Mouse (Mus musculus) ovary, postnatal 36 days (tissue): ENCODE data around the gene Cela3b.
"Not testable (repeated sequence)": the region's sequence is repeated elsewhere in the genome, so short reads cannot be mapped to it uniquely, and the experiment has no call there.

Experiments
- DNase-seq: peaks from one replicate; pipeline ENCODE4 v3.0.0; 2022; ENCODE audit warnings: low spot score, mixed read lengths

The Cela3b gene

DNA sequence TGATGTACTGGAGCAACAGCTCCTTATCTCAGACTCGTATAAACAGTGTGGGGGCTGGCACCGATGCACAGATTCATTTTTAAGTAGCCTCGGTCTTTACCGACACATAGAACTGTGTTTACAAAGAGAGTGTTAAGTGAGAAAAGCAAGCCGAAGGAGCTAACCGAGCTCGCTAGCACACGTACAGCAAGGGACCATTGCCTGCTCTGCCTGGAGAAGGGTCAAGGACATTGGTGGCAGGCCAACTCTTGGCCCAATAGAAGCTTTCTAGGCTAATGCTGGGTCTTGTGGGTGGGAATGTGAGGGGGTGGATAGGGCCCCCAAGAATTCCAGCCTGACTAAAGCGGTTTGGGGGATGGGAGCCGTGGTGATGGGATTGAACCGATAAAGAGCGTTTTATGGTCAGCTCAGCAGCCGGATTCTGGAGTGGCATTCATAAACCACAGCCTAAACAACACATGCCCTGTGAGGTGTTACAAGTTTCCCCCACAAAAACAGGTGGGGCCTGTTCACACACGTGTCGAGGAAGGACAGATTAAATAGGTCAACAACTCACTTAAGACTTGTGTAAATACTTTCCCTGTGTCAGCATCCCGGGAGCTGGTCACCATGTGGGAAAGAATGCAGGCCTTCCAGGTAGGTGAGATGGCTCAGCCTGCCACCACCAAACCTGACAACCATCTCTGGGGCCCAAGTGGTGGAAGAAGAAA is 31.8 kb upstream of the Cela3b start:
- DNase-seq: no peak

DNA sequence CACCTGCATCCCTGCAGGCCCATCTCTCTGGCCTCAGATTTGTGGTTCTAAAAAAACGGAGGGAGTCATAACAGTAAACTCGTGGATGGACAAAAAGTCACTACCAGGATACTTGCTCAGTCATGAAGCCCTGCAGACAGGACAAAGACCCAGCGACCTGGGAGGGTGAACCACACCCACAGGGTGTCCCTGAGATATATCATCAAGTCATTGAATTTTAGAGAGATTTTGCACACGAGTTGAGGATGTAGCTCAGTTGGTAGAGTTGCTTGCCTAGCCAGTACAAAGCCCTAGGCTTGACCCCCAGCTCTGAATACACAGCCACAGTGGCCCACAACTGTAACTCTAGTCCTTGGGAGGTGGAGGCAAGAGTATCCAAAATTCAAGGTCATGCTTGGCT is 30.9 kb upstream of the Cela3b start:
- no peak for DNase-seq

- no peak for DNase-seq
These were observed 30.3 kb upstream of the Cela3b start for GRCm38 (mm10) chr4:137460676-137461075.

GRCm38 (mm10) chr4:137458861-137459260 is 28.5 kb upstream of the Cela3b start:
- no peak for DNase-seq

DNA sequence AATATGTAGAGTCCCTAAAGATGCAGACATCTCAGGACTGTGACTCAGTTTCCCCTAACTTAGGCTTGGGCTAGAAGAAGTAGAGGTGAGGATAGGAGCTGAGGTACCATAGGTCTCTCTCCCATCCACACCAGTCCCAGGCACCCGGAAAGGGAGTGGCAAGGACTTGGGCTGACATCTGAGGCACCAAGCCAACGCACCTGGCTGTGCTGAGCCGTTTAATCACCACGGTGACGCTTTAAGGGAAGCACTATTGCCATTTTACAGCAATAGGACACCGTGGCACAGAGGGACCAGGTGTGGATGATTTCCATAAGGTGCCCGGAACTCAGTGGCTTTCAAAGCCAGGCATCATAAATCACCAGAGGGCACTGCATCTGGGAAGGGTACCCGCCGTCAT is 28.0 kb upstream of the Cela3b start:
- no peak for DNase-seq

- no peak for DNase-seq
These were observed 27.0 kb upstream of the Cela3b start for GRCm38 (mm10) chr4:137457292-137457691.

DNA sequence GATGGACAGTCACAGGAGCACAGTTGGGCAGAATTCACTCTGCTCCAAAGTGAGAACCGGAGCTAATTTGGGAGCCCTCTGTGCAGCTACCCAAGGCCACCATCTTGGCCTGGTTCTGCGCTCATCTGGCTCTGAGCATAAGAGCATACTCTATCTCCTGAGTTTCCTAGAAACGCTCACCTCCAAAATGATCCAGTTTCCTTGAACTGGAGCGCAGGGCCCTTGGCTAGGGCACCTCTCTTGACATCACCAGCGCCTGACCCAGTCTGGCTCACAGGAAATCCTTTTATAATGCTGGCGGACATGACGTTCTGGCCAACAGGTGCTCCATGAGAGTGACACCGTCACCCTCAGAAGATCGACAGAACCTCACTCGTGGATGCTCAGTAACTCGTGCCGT is 26.2 kb upstream of the Cela3b start:
- no peak for DNase-seq

DNA sequence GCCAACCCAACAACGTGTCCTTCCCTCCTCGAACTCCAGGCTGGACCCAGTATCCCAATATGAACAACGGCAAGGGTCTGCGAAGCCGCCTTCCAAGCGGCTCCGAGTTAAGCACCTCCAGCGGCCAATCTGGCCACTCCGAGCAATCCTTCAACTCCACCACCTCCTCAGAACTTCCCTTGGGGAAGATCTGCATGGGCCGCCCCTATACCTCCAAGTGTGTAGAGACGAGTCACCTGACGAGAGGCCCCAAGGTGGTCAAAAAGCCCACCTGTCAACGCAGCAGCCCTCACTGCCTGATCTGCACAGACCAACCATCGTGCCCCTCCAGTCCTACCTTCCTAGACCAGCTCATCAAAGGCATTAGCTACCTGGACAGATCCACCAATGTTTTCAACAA is 24.2 kb upstream of the Cela3b start:
- DNase-seq: no peak

DNA sequence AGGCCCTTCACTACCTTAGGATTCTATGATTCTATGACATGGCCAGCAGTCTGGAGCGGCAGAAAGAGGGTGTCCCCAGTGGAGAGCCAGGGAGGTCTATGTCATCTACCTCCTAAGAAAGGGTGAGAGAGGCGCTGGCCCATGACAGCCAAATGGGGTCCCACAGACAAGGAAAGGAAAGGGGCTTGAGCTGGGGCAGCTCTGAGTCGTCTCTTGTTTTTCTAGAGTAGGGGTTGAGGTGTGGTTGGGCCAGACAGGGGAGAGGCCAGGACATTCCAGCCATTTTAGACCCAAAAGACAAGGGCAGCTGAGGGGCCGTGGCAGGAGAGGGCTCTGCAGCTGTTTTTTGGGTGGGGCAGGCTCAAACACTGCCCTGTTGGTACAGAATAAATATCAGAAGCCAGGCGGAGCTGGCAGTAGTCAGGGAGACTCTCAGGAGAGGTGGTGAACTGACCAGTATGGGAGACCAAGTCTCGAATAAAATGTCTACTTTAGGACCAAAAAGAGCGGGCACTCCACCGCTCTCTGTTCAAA is 23.0 kb upstream of the Cela3b start, which contains the start of gene 1700013G24Rik:
Gene 1700013G24Rik (plus strand): TSS at position 51 of the 534 bp plus-strand sequence.
- DNase-seq: no peak

- no peak for DNase-seq
These were observed 21.9 kb upstream of the Cela3b start for GRCm38 (mm10) chr4:137452190-137452589.

DNA sequence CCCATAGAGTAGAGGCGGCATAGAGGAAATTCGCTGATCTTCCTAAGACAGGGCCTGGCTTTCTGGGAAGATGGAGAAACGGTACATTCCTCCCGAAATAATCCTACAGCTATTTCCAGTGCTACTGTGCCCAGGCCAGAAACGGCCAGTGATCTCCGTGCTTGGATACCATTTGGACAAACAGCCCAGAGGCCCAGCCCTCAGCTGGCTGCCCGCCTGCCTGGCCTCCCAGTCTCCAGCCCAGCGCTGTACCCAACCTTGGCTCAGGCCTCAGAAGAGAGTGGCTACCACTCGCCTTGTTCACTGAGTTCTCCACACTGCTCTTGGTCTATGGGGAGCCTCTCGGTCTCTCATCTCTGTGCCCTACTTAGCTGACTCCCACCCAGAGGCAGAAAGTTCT is 19.4 kb upstream of the Cela3b start:
- DNase-seq: no peak

- no peak for DNase-seq
These were observed 18.8 kb upstream of the Cela3b start for GRCm38 (mm10) chr4:137449132-137449531.

DNA sequence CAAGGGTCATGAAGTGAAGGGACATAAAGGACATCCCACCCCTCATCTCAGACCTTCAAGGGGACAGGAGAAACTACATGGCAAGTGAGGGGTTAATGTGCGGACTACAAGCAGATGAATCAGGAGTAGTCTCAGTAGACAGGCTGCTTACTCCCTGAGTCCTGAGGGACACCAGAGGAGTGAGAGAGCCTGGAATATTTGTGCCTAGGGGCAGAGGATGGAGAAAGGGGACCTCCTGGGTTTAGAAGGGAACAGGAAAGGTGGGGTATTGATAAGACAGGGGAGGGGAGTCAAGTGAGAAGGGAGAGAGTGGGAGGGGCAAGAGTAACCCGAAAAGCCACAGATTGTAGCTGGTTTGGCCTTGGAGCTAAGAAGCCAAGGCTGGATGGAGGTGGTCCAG is 18.3 kb upstream of the Cela3b start:
- DNase-seq: no peak

GRCm38 (mm10) chr4:137448197-137448596 is 17.9 kb upstream of the Cela3b start:
- peak; percentile 60 for DNase-seq

DNA sequence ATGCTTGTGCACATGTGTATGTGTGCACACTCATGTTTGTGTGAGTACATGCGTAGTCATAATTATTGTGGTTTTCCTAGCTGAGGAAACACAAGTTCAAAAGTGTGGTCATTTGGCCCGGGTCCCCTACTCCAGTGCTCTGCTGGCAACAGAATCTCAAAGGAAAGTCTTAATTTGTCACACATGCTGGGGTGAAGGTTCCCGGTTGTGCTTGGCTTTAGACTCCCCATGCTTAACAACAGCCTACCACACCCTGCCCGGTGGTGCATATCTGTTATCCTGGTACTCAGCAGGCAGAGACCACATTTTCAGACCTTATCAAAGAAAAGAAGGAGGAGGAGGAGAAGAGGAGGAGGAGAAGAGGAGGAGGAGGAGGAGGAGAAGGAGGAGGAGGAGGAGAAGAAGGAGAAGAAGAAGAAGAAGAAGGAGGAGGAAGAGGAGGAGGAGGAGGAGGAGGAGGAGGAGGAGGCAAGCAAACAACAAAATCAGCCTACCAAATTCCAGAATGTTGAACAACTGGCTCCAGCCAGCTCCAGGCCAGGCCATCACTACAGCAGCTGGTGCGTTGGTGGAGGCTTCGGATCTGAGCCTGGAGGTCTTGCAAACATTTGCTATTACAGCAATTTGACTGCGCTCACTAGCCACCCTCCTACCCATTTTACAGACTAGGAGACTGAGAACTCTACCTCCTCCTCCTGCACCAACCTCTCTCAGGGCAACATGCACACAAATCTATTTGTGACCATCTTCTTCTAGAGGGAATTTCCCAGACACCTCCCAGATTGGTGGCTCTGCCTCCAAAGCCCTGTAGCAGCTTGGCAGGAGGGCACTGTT is 17.2 kb upstream of the Cela3b start:
- no peak for DNase-seq

DNA sequence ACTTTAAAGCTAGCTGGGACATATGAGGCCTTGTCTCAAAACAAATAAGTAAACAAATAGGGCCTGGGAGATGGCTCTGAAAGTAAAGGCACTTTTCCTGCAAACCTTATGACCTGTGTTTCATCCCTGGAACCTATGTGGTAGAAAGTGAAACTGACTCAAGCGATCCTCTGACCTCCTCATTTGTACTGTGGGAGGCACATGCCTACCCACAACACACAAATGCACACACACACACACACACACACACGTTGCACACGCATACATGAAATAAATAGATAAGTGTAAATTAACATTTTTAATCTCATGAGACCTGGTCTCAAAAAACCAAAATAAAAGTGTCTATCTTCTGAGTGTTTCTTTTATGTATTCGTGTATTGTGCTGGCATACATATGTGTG is 15.5 kb upstream of the Cela3b start:
- DNase-seq: no peak

- peak; percentile 69 for DNase-seq
These were observed 13.3 kb upstream of the Cela3b start for GRCm38 (mm10) chr4:137443625-137444024.

- no peak for DNase-seq
These were observed 11.0 kb upstream of the Cela3b start for GRCm38 (mm10) chr4:137441332-137441731.

- no peak for DNase-seq
These were observed 8.5 kb upstream of the Cela3b start for GRCm38 (mm10) chr4:137438842-137439241.

DNA sequence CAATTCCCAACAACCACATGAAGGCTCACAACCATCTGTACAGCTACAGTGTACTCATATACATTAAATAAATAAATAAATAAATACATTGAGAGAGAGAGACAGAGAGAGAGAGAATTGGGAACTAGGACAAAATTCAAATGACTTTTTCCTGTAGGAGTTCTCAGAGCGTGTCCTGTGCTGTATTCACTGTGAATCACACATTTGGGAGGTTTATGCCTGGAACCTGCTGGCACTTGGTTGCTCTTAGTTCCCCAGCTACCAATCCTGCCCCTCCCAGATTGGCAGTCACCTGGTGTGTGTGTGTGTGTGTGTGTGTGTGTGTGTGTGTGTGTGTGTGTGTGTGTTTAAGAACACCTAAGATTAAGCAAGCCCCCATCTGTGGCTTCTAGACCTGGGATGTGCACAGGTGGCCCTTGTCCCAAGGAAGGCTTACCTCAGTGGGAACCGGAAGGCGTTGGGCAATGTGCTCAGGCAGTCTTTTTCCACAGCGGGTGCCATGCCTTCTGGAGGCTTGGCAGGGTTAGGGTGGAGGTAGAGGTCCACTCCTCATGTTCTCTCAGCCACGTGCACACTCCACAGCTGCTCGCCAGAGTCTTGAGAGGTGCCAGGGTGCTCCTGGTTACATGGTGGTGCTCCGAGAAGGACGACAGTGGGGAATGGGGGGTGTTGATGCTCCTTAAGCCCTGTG is 6.8 kb upstream of the Cela3b start:
- no peak for DNase-seq

DNA sequence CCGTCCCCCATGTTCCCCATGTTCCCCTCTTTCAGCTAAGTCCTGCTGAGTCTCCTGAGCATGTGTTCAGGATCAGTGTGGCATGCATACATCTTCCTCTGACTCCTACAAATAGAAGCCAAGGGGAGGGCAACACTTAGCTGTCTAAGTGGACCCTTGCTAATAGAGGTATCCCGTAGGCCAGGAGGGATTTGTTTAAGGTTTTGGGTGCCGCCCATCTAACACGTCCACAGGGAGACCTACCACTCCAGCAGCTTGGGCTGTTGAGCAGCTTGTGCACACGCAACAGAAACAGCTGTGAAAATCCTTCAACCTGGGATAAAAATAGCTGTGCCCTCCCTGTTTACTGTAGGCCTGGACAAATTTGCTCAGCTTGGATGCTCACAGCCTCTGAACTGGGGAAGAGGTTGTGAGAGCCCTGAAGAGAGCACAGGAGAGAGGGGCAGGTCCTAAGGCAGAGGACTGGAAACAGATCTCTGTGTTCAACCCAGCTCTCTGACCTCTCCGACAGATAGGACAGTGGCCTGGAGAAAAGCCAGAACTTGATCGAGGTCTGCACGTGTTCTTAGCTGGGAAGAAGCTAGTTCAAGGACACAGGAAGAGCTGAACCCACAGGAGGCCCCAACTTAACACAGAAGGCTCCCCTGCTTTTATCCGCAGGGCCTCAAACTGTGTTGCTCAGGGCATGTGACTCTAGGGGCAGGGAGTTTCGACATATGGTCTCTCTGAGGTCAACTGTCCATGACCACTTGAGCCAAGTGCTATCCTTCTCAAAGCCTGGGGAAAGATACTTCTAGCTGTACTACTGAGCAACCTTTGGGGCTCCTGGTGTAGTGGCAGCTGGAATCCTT is 2.6 kb upstream of the Cela3b start:
- not testable (repeated sequence) for DNase-seq
